Mouse (Mus musculus): ENCODE results near the gene Bdkrb2.

Gene Bdkrb2

GRCm38 (mm10) chr12:105593471-105593870, 30.4 kb downstream of the Bdkrb2 start:
- no peak for DNase-seq

- DNase-seq: no peak
Observed at GRCm38 (mm10) chr12:105597135-105597534, 34.1 kb downstream of the Bdkrb2 start.

GRCm38 (mm10) chr12:105598503-105598902, 35.5 kb downstream of the Bdkrb2 start:
- DNase-seq: no peak

- DNase-seq: no peak
Observed at GRCm38 (mm10) chr12:105599098-105599497, 36.1 kb downstream of the Bdkrb2 start.

- DNase-seq: peak; percentile 22
Observed at GRCm38 (mm10) chr12:105601586-105601985, 38.6 kb downstream of the Bdkrb2 start.

DNA sequence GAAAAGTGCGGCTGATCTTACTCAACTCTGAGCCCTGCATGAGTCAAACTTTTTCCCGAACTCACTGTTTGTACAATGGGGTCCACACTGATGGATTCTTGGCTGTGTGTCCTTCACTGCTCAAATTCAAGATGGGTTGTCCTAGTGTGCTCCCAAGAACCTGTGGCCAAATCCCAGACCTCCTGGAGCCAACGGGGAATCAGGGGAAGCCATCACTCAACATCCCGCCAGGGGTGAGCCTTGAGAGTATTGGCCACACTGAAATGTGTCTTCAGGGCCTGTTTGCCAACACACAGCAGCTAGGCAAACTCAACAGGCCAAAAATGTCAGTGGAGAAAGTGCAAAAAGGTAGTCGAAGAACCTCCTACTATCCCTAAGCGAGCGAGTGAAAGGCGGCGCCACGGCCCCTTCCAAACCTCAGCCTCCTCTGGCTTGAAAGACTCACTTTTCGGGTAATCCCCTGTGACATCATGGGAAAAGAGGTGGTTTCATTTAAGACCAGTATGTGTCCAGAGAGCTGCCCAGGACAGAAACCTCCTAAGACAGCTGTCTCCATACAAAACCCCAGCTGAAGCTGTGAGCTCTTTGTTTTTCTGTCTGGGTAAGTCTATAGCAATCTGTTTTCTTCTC, 39.7 kb downstream of the Bdkrb2 start, which contains the start of gene Bdkrb1:
Gene Bdkrb1, plus strand, starts transcription at position 505 of the 630 bp plus-strand sequence.
- no peak for DNase-seq

DNA sequence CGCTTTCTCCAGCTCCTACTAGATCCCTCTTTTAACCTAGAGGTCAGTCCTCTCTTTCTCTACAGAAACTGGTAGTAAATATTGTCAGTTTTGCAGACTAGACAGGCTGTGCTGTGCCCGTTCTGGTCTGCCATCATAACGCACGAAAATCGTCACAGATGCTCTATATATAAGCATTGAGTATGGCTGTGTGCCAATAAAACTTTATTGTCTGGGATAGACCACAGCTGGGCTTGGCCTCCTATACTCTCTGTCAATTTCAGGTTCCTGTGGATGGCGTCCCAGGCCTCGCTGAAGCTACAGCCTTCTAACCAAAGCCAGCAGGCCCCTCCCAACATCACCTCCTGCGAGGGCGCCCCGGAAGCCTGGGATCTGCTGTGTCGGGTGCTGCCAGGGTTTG, 40.9 kb downstream of the Bdkrb2 start:
- DNase-seq: no peak

DNA sequence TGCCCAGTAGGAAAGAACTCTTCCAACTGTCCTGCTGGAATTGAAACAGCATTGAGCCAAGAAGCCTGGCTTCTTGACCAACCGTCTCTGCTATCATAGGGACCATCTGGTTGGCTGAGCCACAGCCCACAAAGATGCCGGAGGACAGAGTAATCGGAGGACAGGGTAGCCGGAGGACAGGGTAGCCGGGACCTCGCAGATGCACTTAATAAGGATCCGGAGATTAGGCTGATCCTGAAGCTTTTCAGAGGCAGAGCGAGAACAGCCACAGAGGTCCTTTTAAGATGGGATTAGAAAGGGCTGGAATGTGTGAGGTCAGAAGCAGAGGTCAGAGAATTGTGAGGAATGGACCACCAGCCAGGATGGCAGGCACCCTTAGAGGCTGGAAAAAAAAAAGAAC, 42.2 kb downstream of the Bdkrb2 start:
- no peak for DNase-seq

GRCm38 (mm10) chr12:105606881-105607280, 43.9 kb downstream of the Bdkrb2 start:
- DNase-seq: no peak

- no peak for DNase-seq
Observed at GRCm38 (mm10) chr12:105611045-105611444, 48.0 kb downstream of the Bdkrb2 start.

DNA sequence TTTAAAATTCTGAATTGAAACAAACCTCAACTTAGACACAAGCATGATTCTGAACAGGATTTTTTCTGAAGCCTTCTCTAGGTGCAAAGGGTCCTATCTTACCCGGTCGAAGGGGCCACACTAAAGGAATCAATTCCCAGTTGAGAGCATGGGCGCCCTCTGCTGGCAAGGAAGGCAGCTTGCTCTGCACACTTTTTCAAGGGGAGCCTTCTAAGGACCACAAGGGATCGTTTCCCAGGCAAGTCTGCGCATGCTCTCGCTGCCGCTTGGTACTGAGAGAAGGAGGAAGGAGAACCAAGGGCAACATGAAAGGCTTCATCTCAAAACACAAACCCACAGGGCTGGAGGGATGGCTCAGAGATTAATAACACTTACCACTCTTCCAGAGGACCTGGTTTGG, 48.7 kb downstream of the Bdkrb2 start:
- DNase-seq: no peak

- no peak for DNase-seq
Observed at GRCm38 (mm10) chr12:105613559-105613958, 50.5 kb downstream of the Bdkrb2 start.

- DNase-seq: no peak
Observed at GRCm38 (mm10) chr12:105622048-105622447, 59.0 kb downstream of the Bdkrb2 start.

- no peak for DNase-seq
Observed at GRCm38 (mm10) chr12:105622981-105623539, 60.0 kb downstream of the Bdkrb2 start.

GRCm38 (mm10) chr12:105625798-105626197, 62.8 kb downstream of the Bdkrb2 start:
- DNase-seq: no peak

DNA sequence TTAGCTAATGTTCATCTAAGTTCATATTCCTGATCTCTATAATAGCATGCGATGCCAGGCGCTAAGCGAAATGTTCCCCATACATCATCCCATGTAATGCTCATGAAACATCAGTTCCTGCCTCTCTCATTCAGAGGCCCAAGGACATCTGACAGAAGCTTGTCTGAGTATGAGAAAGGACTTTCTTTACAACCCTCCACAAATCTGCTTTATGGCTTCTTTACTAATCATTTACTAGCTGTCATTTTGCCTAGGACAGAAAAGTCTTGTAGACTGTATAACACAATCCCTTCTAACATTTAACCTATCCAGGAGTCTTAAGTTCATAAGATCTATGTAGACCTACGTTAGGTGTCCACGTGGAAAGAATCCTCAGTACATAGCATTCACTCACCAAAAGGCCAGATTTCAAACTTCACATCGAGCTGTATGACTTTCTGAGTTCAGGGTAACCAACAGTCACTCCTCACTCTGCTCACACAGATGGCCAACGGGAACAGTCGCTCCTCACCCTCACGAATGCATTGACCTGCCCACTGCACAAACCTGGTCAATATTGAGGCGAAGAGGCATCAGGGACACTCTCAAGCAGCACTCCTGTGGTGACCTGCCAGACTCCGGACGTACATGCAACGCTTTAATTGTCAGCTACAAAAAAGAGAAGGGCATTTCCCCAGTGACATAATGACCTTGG, 71.5 kb downstream of the Bdkrb2 start:
- DNase-seq: no peak

- DNase-seq: no peak
Observed at GRCm38 (mm10) chr12:105636551-105636950, 73.5 kb downstream of the Bdkrb2 start.

GRCm38 (mm10) chr12:105637554-105637953, 74.5 kb downstream of the Bdkrb2 start:
- DNase-seq: no peak

DNA sequence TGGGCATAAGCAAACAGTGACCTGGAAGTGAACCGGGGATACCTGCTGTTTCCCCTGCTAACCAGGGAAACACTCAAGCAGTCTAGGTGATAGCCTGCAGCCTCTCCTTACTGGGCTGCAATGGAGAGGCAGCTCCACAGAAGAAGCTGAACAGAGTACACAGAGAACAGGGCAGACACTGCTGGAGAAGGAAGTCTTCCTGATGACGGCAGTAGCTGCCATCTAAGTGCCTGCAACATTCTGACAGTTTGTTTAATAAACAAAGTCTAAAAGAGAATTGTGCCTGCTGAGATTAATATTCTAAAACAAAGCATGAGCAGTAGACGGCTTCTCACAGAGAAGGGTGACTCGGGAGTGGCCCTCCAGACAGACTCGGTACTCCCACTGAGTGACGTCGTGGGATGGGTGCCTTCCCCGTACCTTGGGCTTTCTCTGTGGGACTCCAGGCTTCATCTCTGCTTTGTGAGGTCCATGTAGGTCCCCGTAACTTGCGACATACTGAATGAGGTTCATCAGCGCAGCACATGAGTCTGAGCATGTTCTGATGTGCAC, 79.8 kb downstream of the Bdkrb2 start:
- no peak for DNase-seq
